Mouse (Mus musculus): ENCODE data around the gene Prcp. TPM values are rescaled to one million over a fixed set of nuclear protein-coding genes. Genes with fewer than 3 reads are reported as not detected.
"Not testable (repeated sequence)": the region's sequence is repeated elsewhere in the genome, so short reads cannot be mapped to it uniquely, and the experiment has no call there.

The Prcp gene
- polyA plus RNA-seq, 1 experiment from 2014 or later, result 25.3 TPM

- H3K4me1 ChIP-seq, result no peaks in the 10 kb centered on the region
- no peak overlapping the region for H3K4me2 ChIP-seq
- no peak overlapping the region for H3K4me3 ChIP-seq
- H3K9me3 ChIP-seq, result no peaks in the 10 kb centered on the region
- H3K27me3 ChIP-seq, result no peaks in the 10 kb centered on the region
- no peak overlapping the region for H3K27ac ChIP-seq
- H3K9ac ChIP-seq, result no peak overlapping the region
- ATAC-seq (ENCODE audit: insufficient number of reproducible peaks, low FRiP score, low TSS enrichment, low read depth), result no peak
- H3K36me3 ChIP-seq, result no peaks in the 10 kb centered on the region
- 42% methylated on average over 2 of the region's 2 CpGs for WGBS
Observed at GRCm38 (mm10) chr7:92952210-92952609, 77.9 kb downstream of the Prcp start.

- H3K9me3 ChIP-seq, result no peaks in the 10 kb centered on the region
- H3K4me3 ChIP-seq, result no peak overlapping the region
- 48% methylated on average over 3 of the region's 3 CpGs for WGBS
- ATAC-seq (ENCODE audit: insufficient number of reproducible peaks, low FRiP score, low TSS enrichment, low read depth), result no peak
- H3K4me1 ChIP-seq, result no peaks in the 10 kb centered on the region
- H3K27ac ChIP-seq, result no peak overlapping the region
- no peak overlapping the region for H3K4me2 ChIP-seq
- no peak overlapping the region for H3K9ac ChIP-seq
- no peaks in the 10 kb centered on the region for H3K36me3 ChIP-seq
- H3K27me3 ChIP-seq, result no peaks in the 10 kb centered on the region
Observed at GRCm38 (mm10) chr7:92959758-92960157, 85.5 kb downstream of the Prcp start.

- ATAC-seq (ENCODE audit: insufficient number of reproducible peaks, low FRiP score, low TSS enrichment, low read depth), result no peak
- H3K36me3 ChIP-seq, result no peaks in the 10 kb centered on the region
- no peak overlapping the region for H3K27ac ChIP-seq
- H3K27me3 ChIP-seq, result peaks cover 4% of the 10 kb centered on the region; the same call in 1 of the 2 replicates
- WGBS, result 55% methylated on average over 1 of the region's 1 CpGs
- H3K4me1 ChIP-seq, result no peaks in the 10 kb centered on the region
- H3K9me3 ChIP-seq, result no peaks in the 10 kb centered on the region
- H3K4me2 ChIP-seq, result no peak overlapping the region
- no peak overlapping the region for H3K9ac ChIP-seq
- H3K4me3 ChIP-seq, result no peak overlapping the region
Observed at GRCm38 (mm10) chr7:92961876-92962275, 87.6 kb downstream of the Prcp start.

GRCm38 (mm10) chr7:92964754-92965501 lies 90.7 kb downstream of the Prcp start:
- no peak for ATAC-seq (ENCODE audit: insufficient number of reproducible peaks, low FRiP score, low TSS enrichment, low read depth)
- peaks cover 4% of the 10 kb centered on the region; the same call in 1 of the 2 replicates for H3K27me3 ChIP-seq
- H3K4me1 ChIP-seq, result no peaks in the 10 kb centered on the region
- 82% methylated on average over 3 of the region's 3 CpGs for WGBS
- no peak overlapping the region for H3K9ac ChIP-seq
- H3K9me3 ChIP-seq, result no peaks in the 10 kb centered on the region
- H3K36me3 ChIP-seq, result no peaks in the 10 kb centered on the region
- H3K4me3 ChIP-seq, result no peak overlapping the region
- no peak overlapping the region for H3K4me2 ChIP-seq
- no peak overlapping the region for H3K27ac ChIP-seq

- Histone ChIP-seq H3K27ac (no peak overlapping the region), H3K27me3 (peaks cover 4% of the 10 kb centered on the region; the same call in 1 of the 2 replicates), H3K9me3 (no peaks in the 10 kb centered on the region), H3K4me3 (no peak overlapping the region), H3K36me3 (no peaks in the 10 kb centered on the region), H3K4me2 (no peak overlapping the region), H3K4me1 (no peaks in the 10 kb centered on the region), H3K9ac (no peak overlapping the region)
- WGBS, result 65% methylated on average over 10 of the region's 10 CpGs
- no peak for ATAC-seq (ENCODE audit: insufficient number of reproducible peaks, low FRiP score, low TSS enrichment, low read depth)
Observed at GRCm38 (mm10) chr7:92967381-92968127, 93.3 kb downstream of the Prcp start.

GRCm38 (mm10) chr7:92977429-92977828 lies 103.2 kb downstream of the Prcp start:
- Histone ChIP-seq H3K36me3 (no peaks in the 10 kb centered on the region), H3K9ac (no peak overlapping the region), H3K27me3 (no peaks in the 10 kb centered on the region), H3K4me1 (no peaks in the 10 kb centered on the region), H3K27ac (no peak overlapping the region), H3K9me3 (no peaks in the 10 kb centered on the region), H3K4me2 (no peak overlapping the region), H3K4me3 (no peak overlapping the region)
- no peak for ATAC-seq (ENCODE audit: insufficient number of reproducible peaks, low FRiP score, low TSS enrichment, low read depth)
- 88% methylated on average over 3 of the region's 3 CpGs for WGBS

- Histone ChIP-seq H3K4me3 (no peak overlapping the region), H3K27me3 (no peaks in the 10 kb centered on the region), H3K9ac (no peak overlapping the region), H3K4me1 (no peaks in the 10 kb centered on the region), H3K9me3 (no peaks in the 10 kb centered on the region), H3K27ac (no peak overlapping the region), H3K36me3 (no peaks in the 10 kb centered on the region), H3K4me2 (no peak overlapping the region)
- no peak for ATAC-seq (ENCODE audit: insufficient number of reproducible peaks, low FRiP score, low TSS enrichment, low read depth)
- WGBS, result 65% methylated on average over 4 of the region's 4 CpGs
Observed at GRCm38 (mm10) chr7:92978225-92978624, 104.0 kb downstream of the Prcp start.

GRCm38 (mm10) chr7:92978720-92979119 lies 104.5 kb downstream of the Prcp start:
- H3K27me3 ChIP-seq; H3K4me3 ChIP-seq; H3K4me1 ChIP-seq; H3K27ac ChIP-seq; H3K9ac ChIP-seq; H3K36me3 ChIP-seq; ATAC-seq (ENCODE audit: insufficient number of reproducible peaks, low FRiP score, low TSS enrichment, low read depth); H3K4me2 ChIP-seq; H3K9me3 ChIP-seq: not testable (repeated sequence)
- WGBS, result 15% methylated on average over 7 of the region's 7 CpGs

GRCm38 (mm10) chr7:92980741-92981140 lies 106.5 kb downstream of the Prcp start:
- no peak overlapping the region for H3K9ac ChIP-seq
- H3K9me3 ChIP-seq, result no peaks in the 10 kb centered on the region
- WGBS, result 39% methylated on average over 2 of the region's 2 CpGs
- no peaks in the 10 kb centered on the region for H3K36me3 ChIP-seq
- H3K4me1 ChIP-seq, result no peaks in the 10 kb centered on the region
- no peak overlapping the region for H3K27ac ChIP-seq
- no peak overlapping the region for H3K4me2 ChIP-seq
- no peak overlapping the region for H3K4me3 ChIP-seq
- no peak for ATAC-seq (ENCODE audit: insufficient number of reproducible peaks, low FRiP score, low TSS enrichment, low read depth)
- no peaks in the 10 kb centered on the region for H3K27me3 ChIP-seq

GRCm38 (mm10) chr7:92981864-92982263 lies 107.6 kb downstream of the Prcp start:
- no peak overlapping the region for H3K4me3 ChIP-seq
- WGBS, result 63% methylated on average over 2 of the region's 2 CpGs
- no peak overlapping the region for H3K9ac ChIP-seq
- H3K27me3 ChIP-seq, result no peaks in the 10 kb centered on the region
- H3K4me2 ChIP-seq, result no peak overlapping the region
- no peaks in the 10 kb centered on the region for H3K36me3 ChIP-seq
- H3K4me1 ChIP-seq, result no peaks in the 10 kb centered on the region
- H3K27ac ChIP-seq, result no peak overlapping the region
- ATAC-seq (ENCODE audit: insufficient number of reproducible peaks, low FRiP score, low TSS enrichment, low read depth), result no peak
- H3K9me3 ChIP-seq, result no peaks in the 10 kb centered on the region
